Mouse (Mus musculus) left cerebral cortex, adult 2 months (tissue): Measurements from ENCODE around the gene Fras1. TPM values are rescaled to one million over a fixed set of nuclear protein-coding genes. Genes with fewer than 3 reads are reported as not detected.

Experiments used
- DNase-seq, 2 experiments: peaks; one replicate each; pipeline ENCODE4 v3.0.0; 2021 to 2022; ENCODE audit warnings: low spot score in 2 of 2, mixed read lengths in 1 of 2; ENCODE audit errors: extremely low spot score in 1 of 2
- H3K27ac ChIP-seq: fragments of 200-600 bp; 2 replicates; pipeline ENCODE4 v1.8.1; 2022
- H3K4me3 ChIP-seq: fragments of 200-600 bp; 2 replicates; pipeline ENCODE4 v1.8.1; 2022
- CTCF ChIP-seq: fragments of 200-600 bp; IDR thresholded peaks from 2 replicates; pipeline ENCODE4 v1.8.1; 2022; ENCODE audit warnings: antibody characterized with exemption, mild to moderate bottlenecking, moderate library complexity
- intact Hi-C: fragments of 180-260 bp; cut with DNase I; formaldehyde crosslinking; loops from one replicate; pipeline ENCODE4 v1.15.1; 2025
- total RNA-seq, 2 experiments: library from RNA; stranded (reverse); gene quantifications; 2 replicates each; pipeline ENCODE4 v1.2.3; 2021

The Fras1 gene
- total RNA-seq, 2 experiments from 2014 or later, result 23.0 to 25.2 TPM

DNA sequence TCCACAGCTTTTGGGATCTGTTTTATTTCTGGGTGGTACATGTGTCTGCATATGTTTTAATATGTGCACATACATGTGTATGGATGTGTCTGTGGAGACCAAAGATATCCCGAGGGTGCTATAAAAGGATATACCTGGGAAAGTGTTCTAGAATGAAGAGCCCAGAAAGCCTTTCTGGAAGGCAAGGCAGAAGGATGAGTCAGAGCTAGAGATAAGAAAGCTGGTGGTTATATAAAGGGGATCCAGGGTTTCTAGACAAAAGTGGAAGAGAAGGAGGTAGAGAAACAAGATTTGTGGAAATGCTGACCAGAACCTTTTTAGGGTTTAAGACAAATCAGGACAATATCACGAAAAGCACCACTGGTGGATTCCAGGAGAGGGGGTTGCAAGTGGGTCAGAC lies 267.5 kb downstream of the Fras1 start:
- no peak for DNase-seq
- Histone ChIP-seq H3K4me3 (no peak overlapping the region), H3K27ac (no peak overlapping the region)
- TF ChIP-seq CTCF, result no peak
- intact Hi-C loops, result no loop called here

- Histone ChIP-seq H3K27ac (peak overlapping the region; percentile 44; the same call in 1 of the 2 replicates), H3K4me3 (no peak overlapping the region)
- no peak for DNase-seq
- TF ChIP-seq CTCF, result no peak
- intact Hi-C loops, result loop anchor here (2.0 to 5.0 kb wide), 3 partner anchors 93 to 407 kb away; partner anchors contain the start of gene Fras1
These were observed 301.9 kb downstream of the Fras1 start for GRCm38 (mm10) chr5:96675676-96676075.

- H3K27ac ChIP-seq, result no peak overlapping the region
- H3K4me3 ChIP-seq, result no peak overlapping the region
- peak; percentile 24 to 28 for DNase-seq
- intact Hi-C loops, result loop anchor here (1.0 to 5.0 kb wide), 4 partner anchors 95 to 409 kb away; partner anchors contain the start of gene Fras1
- peak; percentile 70 for TF ChIP-seq CTCF
These were observed 303.7 kb downstream of the Fras1 start for GRCm38 (mm10) chr5:96677498-96677897.

- DNase-seq, result no peak
- TF ChIP-seq CTCF, result no peak
- intact Hi-C loops, result no loop called here
- Histone ChIP-seq H3K27ac (no peak overlapping the region), H3K4me3 (no peak overlapping the region)
These were observed 307.3 kb downstream of the Fras1 start for GRCm38 (mm10) chr5:96681085-96681484.

GRCm38 (mm10) chr5:96682777-96683176 lies 309.0 kb downstream of the Fras1 start:
- intact Hi-C loops, result no loop called here
- Histone ChIP-seq H3K27ac (no peak overlapping the region), H3K4me3 (no peak overlapping the region)
- no peak for DNase-seq
- no peak for TF ChIP-seq CTCF

- DNase-seq, result no peak
- no peak overlapping the region for H3K27ac ChIP-seq
- TF ChIP-seq CTCF, result no peak
- intact Hi-C loops, result no loop called here
- H3K4me3 ChIP-seq, result no peak overlapping the region
These were observed 315.1 kb downstream of the Fras1 start for GRCm38 (mm10) chr5:96688885-96689284.

GRCm38 (mm10) chr5:96698972-96699371 lies 325.2 kb downstream of the Fras1 start:
- no peak overlapping the region for H3K4me3 ChIP-seq
- no peak for DNase-seq
- H3K27ac ChIP-seq, result no peak overlapping the region
- no peak for TF ChIP-seq CTCF
- intact Hi-C loops, result no loop called here

GRCm38 (mm10) chr5:96702706-96703625 lies 329.2 kb downstream of the Fras1 start:
- no peak overlapping the region for H3K4me3 ChIP-seq
- H3K27ac ChIP-seq, result no peak overlapping the region
- DNase-seq, result no peak
- TF ChIP-seq CTCF, result no peak; the same call in 1 of the 2 replicates
- intact Hi-C loops, result no loop called here

GRCm38 (mm10) chr5:96708515-96708914 lies 334.8 kb downstream of the Fras1 start:
- intact Hi-C loops, result no loop called here
- Histone ChIP-seq H3K4me3 (no peak overlapping the region), H3K27ac (no peak overlapping the region)
- DNase-seq, result no peak
- TF ChIP-seq CTCF, result no peak

GRCm38 (mm10) chr5:96712089-96712684 lies 338.4 kb downstream of the Fras1 start:
- Histone ChIP-seq H3K27ac (no peak overlapping the region), H3K4me3 (no peak overlapping the region)
- TF ChIP-seq CTCF, result no peak
- intact Hi-C loops, result no loop called here
- no peak for DNase-seq

DNA sequence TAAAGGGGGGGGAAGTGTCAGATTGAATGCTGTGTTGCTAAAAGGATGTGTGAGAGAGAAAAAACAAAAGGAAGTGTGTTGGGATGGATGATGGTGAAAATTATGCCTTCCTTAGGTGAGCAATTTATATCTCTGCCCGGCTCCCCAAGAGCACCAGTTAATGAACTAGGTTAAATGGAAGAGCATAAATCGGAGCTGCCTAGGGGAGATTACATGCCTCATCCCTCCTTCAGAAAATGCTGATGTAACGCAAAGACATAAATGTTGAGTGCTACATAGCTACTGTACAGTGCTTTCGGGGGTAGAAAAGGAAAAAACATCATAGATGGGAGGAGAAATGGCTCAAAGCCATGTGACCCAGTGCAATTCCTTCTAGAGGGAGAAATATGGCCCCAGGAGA lies 339.0 kb downstream of the Fras1 start:
- no peak overlapping the region for H3K27ac ChIP-seq
- intact Hi-C loops, result no loop called here

GRCm38 (mm10) chr5:96716273-96717034 lies 342.7 kb downstream of the Fras1 start:
- TF ChIP-seq CTCF, result no peak
- DNase-seq, result no peak
- H3K4me3 ChIP-seq, result no peak overlapping the region
- no peak overlapping the region for H3K27ac ChIP-seq
- intact Hi-C loops, result no loop called here

More for the DNA sequence above, 339.0 kb downstream of the Fras1 start:
- no peak overlapping the region for H3K4me3 ChIP-seq
- DNase-seq, result no peak
- TF ChIP-seq CTCF, result no peak
